Mouse (Mus musculus): ENCODE results near the gene Rps6kb2. TPM values are rescaled to one million over a fixed set of nuclear protein-coding genes. Genes with fewer than 3 reads are reported as not detected.

The Rps6kb2 gene
- polyA plus RNA-seq, 1 experiment from 2014 or later: 56.7 TPM

Other genes starting within 250 kb of the Rps6kb2 start
- 2.7 and 3.0 TPM in 2 replicates for gene Aldh3b1, start 233.5 kb downstream of the Rps6kb2 start, polyA plus RNA-seq (2015; fragmentation: Nextera tagmentation; extraction: Ambion mirVana)
- gene Unc93b1, start 228.2 kb downstream of the Rps6kb2 start, polyA plus RNA-seq (2015; fragmentation: Nextera tagmentation; extraction: Ambion mirVana): 11.9 and 14.0 TPM in 2 replicates
- gene Aldh3b3, start 204.7 kb downstream of the Rps6kb2 start, polyA plus RNA-seq (2015; fragmentation: Nextera tagmentation; extraction: Ambion mirVana): not detected in 2 replicates
- gene Aldh3b2, start 191.0 kb downstream of the Rps6kb2 start, polyA plus RNA-seq (2015; fragmentation: Nextera tagmentation; extraction: Ambion mirVana): 0.18 and 0.27 TPM in 2 replicates
- gene Acy3, start 176.8 kb downstream of the Rps6kb2 start, polyA plus RNA-seq (2015; fragmentation: Nextera tagmentation; extraction: Ambion mirVana): 2.5 and 3.0 TPM in 2 replicates
- gene Tbx10, start 170.6 kb downstream of the Rps6kb2 start, polyA plus RNA-seq (2015; fragmentation: Nextera tagmentation; extraction: Ambion mirVana): 0.31 and 0.40 TPM in 2 replicates
- 25.8 and 26.5 TPM in 2 replicates for gene Nudt8, start 162.8 kb downstream of the Rps6kb2 start, polyA plus RNA-seq (2015; fragmentation: Nextera tagmentation; extraction: Ambion mirVana)
- gene Gm49405, start 162.7 kb downstream of the Rps6kb2 start, polyA plus RNA-seq (2015; fragmentation: Nextera tagmentation; extraction: Ambion mirVana): 5.1 and 5.5 TPM in 2 replicates
- gene Doc2g, start 160.0 kb downstream of the Rps6kb2 start, polyA plus RNA-seq (2015; fragmentation: Nextera tagmentation; extraction: Ambion mirVana): 5.9 and 6.4 TPM in 2 replicates
- 244 and 247 TPM in 2 replicates for gene Ndufv1, start 150.5 kb downstream of the Rps6kb2 start, polyA plus RNA-seq (2015; fragmentation: Nextera tagmentation; extraction: Ambion mirVana)
- gene Gstp1, start 125.4 kb downstream of the Rps6kb2 start, polyA plus RNA-seq (2015; fragmentation: Nextera tagmentation; extraction: Ambion mirVana): 534 and 573 TPM in 2 replicates
- gene Gstp2, start 117.3 kb downstream of the Rps6kb2 start, polyA plus RNA-seq (2015; fragmentation: Nextera tagmentation; extraction: Ambion mirVana): 0.60 and 2.2 TPM in 2 replicates
- gene Gstp3, start 103.8 kb downstream of the Rps6kb2 start, polyA plus RNA-seq (2015; fragmentation: Nextera tagmentation; extraction: Ambion mirVana): not detected in 2 replicates
- gene Cabp2, start 81.8 kb downstream of the Rps6kb2 start, polyA plus RNA-seq (2015; fragmentation: Nextera tagmentation; extraction: Ambion mirVana): not detected in 2 replicates
- gene Cdk2ap2, start 66.2 kb downstream of the Rps6kb2 start, polyA plus RNA-seq (2015; fragmentation: Nextera tagmentation; extraction: Ambion mirVana): 82.5 and 92.5 TPM in 2 replicates
- 74.3 and 81.1 TPM in 2 replicates for gene Pitpnm1, start 63.4 kb downstream of the Rps6kb2 start, polyA plus RNA-seq (2015; fragmentation: Nextera tagmentation; extraction: Ambion mirVana)
- 102 and 104 TPM in 2 replicates for gene Aip, start 37.5 kb downstream of the Rps6kb2 start, polyA plus RNA-seq (2015; fragmentation: Nextera tagmentation; extraction: Ambion mirVana)
- gene Gpr152, start 23.6 kb downstream of the Rps6kb2 start, polyA plus RNA-seq (2015; fragmentation: Nextera tagmentation; extraction: Ambion mirVana): 0.04 and 0.05 TPM in 2 replicates
- gene Cabp4, start 19.3 kb downstream of the Rps6kb2 start, polyA plus RNA-seq (2015; fragmentation: Nextera tagmentation; extraction: Ambion mirVana): 0.21 and 0.26 TPM in 2 replicates
- 119 and 121 TPM in 2 replicates for gene Coro1b, start 14.7 kb downstream of the Rps6kb2 start, polyA plus RNA-seq (2015; fragmentation: Nextera tagmentation; extraction: Ambion mirVana)
- 0.26 and 0.83 TPM in 2 replicates for gene Ptprcap, start 9.8 kb downstream of the Rps6kb2 start, polyA plus RNA-seq (2015; fragmentation: Nextera tagmentation; extraction: Ambion mirVana)
- gene Carns1, start 12.1 kb upstream of the Rps6kb2 start, polyA plus RNA-seq (2015; fragmentation: Nextera tagmentation; extraction: Ambion mirVana): 5.6 and 6.1 TPM in 2 replicates
- 0.98 and 1.5 TPM in 2 replicates for gene Tbc1d10c, start 27.9 kb upstream of the Rps6kb2 start, polyA plus RNA-seq (2015; fragmentation: Nextera tagmentation; extraction: Ambion mirVana)
- gene Ppp1ca, start 28.7 kb upstream of the Rps6kb2 start, polyA plus RNA-seq (2015; fragmentation: Nextera tagmentation; extraction: Ambion mirVana): 582 and 587 TPM in 2 replicates
- 25.5 and 27.5 TPM in 2 replicates for gene Rad9a, start 38.3 kb upstream of the Rps6kb2 start, polyA plus RNA-seq (2015; fragmentation: Nextera tagmentation; extraction: Ambion mirVana)
- 0.69 and 0.75 TPM in 2 replicates for gene Clcf1, start 50.9 kb upstream of the Rps6kb2 start, polyA plus RNA-seq (2015; fragmentation: Nextera tagmentation; extraction: Ambion mirVana)
- not detected in 2 replicates for gene AC109138.7, start 51.0 kb upstream of the Rps6kb2 start, polyA plus RNA-seq (2015; fragmentation: Nextera tagmentation; extraction: Ambion mirVana)
- 19.2 and 20.9 TPM in 2 replicates for gene Pold4, start 68.5 kb upstream of the Rps6kb2 start, polyA plus RNA-seq (2015; fragmentation: Nextera tagmentation; extraction: Ambion mirVana)
- 15.9 and 18.5 TPM in 2 replicates for gene Ssh3, start 105.8 kb upstream of the Rps6kb2 start, polyA plus RNA-seq (2015; fragmentation: Nextera tagmentation; extraction: Ambion mirVana)
- gene Ankrd13d, start 119.8 kb upstream of the Rps6kb2 start, polyA plus RNA-seq (2015; fragmentation: Nextera tagmentation; extraction: Ambion mirVana): 58.3 and 63.4 TPM in 2 replicates
- gene Grk2, start 142.9 kb upstream of the Rps6kb2 start, polyA plus RNA-seq (2015; fragmentation: Nextera tagmentation; extraction: Ambion mirVana): 25.7 and 31.9 TPM in 2 replicates
- 32.7 and 36.3 TPM in 2 replicates for gene Kdm2a, start 234.9 kb upstream of the Rps6kb2 start, polyA plus RNA-seq (2015; fragmentation: Nextera tagmentation; extraction: Ambion mirVana)